Mouse (Mus musculus): ENCODE data around the gene Fam180a. TPM values are rescaled to one million over a fixed set of nuclear protein-coding genes. Genes with fewer than 3 reads are reported as not detected.

Fam180a gene
- polyA plus RNA-seq, 1 experiment = not detected

GRCm38 (mm10) chr6:35273391-35274082 lies 52.4 kb downstream of the Fam180a start:
- Histone ChIP-seq H3K4me1 (ENCODE audit: control insufficient read depth) (peaks cover 18% of the 10 kb centered on the region), H3K4me3 (replicated peaks) (no peak overlapping the region), H3K27me3 (ENCODE audit: control insufficient read depth) (peaks cover 7% of the 10 kb centered on the region), H3K36me3 (ENCODE audit: control insufficient read depth) (peaks cover 2% of the 10 kb centered on the region; the same call in 1 of the 2 replicates), H3K9me3 (ENCODE audit: control insufficient read depth, low read length) (0 out of 2 replicates have a peak, but pooled peaks cover 4% of the 10 kb centered on the region)
- TF ChIP-seq TAL1 (IDR thresholded peaks at IDR 0.05; ENCODE audit: low read length) (no peak), GATA1 (IDR thresholded peaks at IDR 0.05; ENCODE audit: low read length) (no peak)

- H3K27me3 ChIP-seq (ENCODE audit: control insufficient read depth) = peaks cover 7% of the 10 kb centered on the region
- H3K4me1 ChIP-seq (ENCODE audit: control insufficient read depth) = peaks cover 18% of the 10 kb centered on the region
- no peak overlapping the region for H3K4me3 ChIP-seq (replicated peaks)
- H3K36me3 ChIP-seq (ENCODE audit: control insufficient read depth) = peaks cover 3% of the 10 kb centered on the region; the same call in 1 of the 2 replicates
- H3K9me3 ChIP-seq (ENCODE audit: control insufficient read depth, low read length) = 0 out of 2 replicates have a peak, but pooled peaks cover 4% of the 10 kb centered on the region
- TF ChIP-seq GATA1 (IDR thresholded peaks at IDR 0.05; ENCODE audit: low read length) = no peak
- TF ChIP-seq TAL1 (IDR thresholded peaks at IDR 0.05; ENCODE audit: low read length) = no peak
These were observed 53.8 kb downstream of the Fam180a start for GRCm38 (mm10) chr6:35271868-35272765.

GRCm38 (mm10) chr6:35271094-35271855 lies 54.7 kb downstream of the Fam180a start:
- no peak overlapping the region for H3K4me3 ChIP-seq (replicated peaks)
- H3K9me3 ChIP-seq (ENCODE audit: control insufficient read depth, low read length) = 0 out of 2 replicates have a peak, but pooled peaks cover 4% of the 10 kb centered on the region
- peaks cover 11% of the 10 kb centered on the region for H3K36me3 ChIP-seq (ENCODE audit: control insufficient read depth)
- H3K27me3 ChIP-seq (ENCODE audit: control insufficient read depth) = peaks cover 7% of the 10 kb centered on the region
- peaks cover 18% of the 10 kb centered on the region for H3K4me1 ChIP-seq (ENCODE audit: control insufficient read depth)
- no peak for TF ChIP-seq GATA1 (IDR thresholded peaks at IDR 0.05; ENCODE audit: low read length)
- no peak for TF ChIP-seq TAL1 (IDR thresholded peaks at IDR 0.05; ENCODE audit: low read length)

- 0 out of 2 replicates have a peak, but pooled peaks cover 4% of the 10 kb centered on the region for H3K9me3 ChIP-seq (ENCODE audit: control insufficient read depth, low read length)
- no peak overlapping the region for H3K4me3 ChIP-seq (replicated peaks)
- peaks cover 22% of the 10 kb centered on the region for H3K4me1 ChIP-seq (ENCODE audit: control insufficient read depth)
- H3K27me3 ChIP-seq (ENCODE audit: control insufficient read depth) = peaks cover 2% of the 10 kb centered on the region; the same call in 1 of the 2 replicates
- TF ChIP-seq TAL1 (IDR thresholded peaks at IDR 0.05; ENCODE audit: low read length) (no peak), GATA1 (IDR thresholded peaks at IDR 0.05; ENCODE audit: low read length) (no peak)
- H3K36me3 ChIP-seq (ENCODE audit: control insufficient read depth) = peaks cover 27% of the 10 kb centered on the region
These were observed 56.3 kb downstream of the Fam180a start for GRCm38 (mm10) chr6:35269643-35270042.

- Histone ChIP-seq H3K27me3 (ENCODE audit: control insufficient read depth) (peaks cover 1% of the 10 kb centered on the region; the same call in 1 of the 2 replicates), H3K9me3 (ENCODE audit: control insufficient read depth, low read length) (0 out of 2 replicates have a peak, but pooled peaks cover 4% of the 10 kb centered on the region), H3K4me3 (replicated peaks) (no peak overlapping the region), H3K36me3 (ENCODE audit: control insufficient read depth) (peaks cover 36% of the 10 kb centered on the region), H3K4me1 (ENCODE audit: control insufficient read depth) (peaks cover 22% of the 10 kb centered on the region)
- no peak for TF ChIP-seq TAL1 (IDR thresholded peaks at IDR 0.05; ENCODE audit: low read length)
- no peak for TF ChIP-seq GATA1 (IDR thresholded peaks at IDR 0.05; ENCODE audit: low read length)
These were observed 57.2 kb downstream of the Fam180a start for GRCm38 (mm10) chr6:35268711-35269110.

GRCm38 (mm10) chr6:35265580-35266278 lies 60.2 kb downstream of the Fam180a start:
- Histone ChIP-seq H3K36me3 (ENCODE audit: control insufficient read depth) (peaks cover 65% of the 10 kb centered on the region), H3K4me1 (ENCODE audit: control insufficient read depth) (peaks cover 22% of the 10 kb centered on the region), H3K27me3 (ENCODE audit: control insufficient read depth) (no peaks in the 10 kb centered on the region), H3K9me3 (ENCODE audit: control insufficient read depth, low read length) (0 out of 2 replicates have a peak, but pooled peaks cover 4% of the 10 kb centered on the region), H3K4me3 (replicated peaks) (no peak overlapping the region)
- TF ChIP-seq TAL1 (IDR thresholded peaks at IDR 0.05; ENCODE audit: low read length) = no peak
- TF ChIP-seq GATA1 (IDR thresholded peaks at IDR 0.05; ENCODE audit: low read length) = no peak

Other genes starting within 250 kb of the Fam180a start
- gene Cnot4, start 192.4 kb downstream of the Fam180a start, polyA plus RNA-seq (2012) = 0.46 and 0.74 TPM in 2 replicates
- gene Nup205, start 148.7 kb downstream of the Fam180a start, polyA plus RNA-seq (2012) = 0.25 and 0.31 TPM in 2 replicates
- gene Slc13a4, start 18.0 kb downstream of the Fam180a start, polyA plus RNA-seq (2012) = not detected in 2 replicates
- 10.4 and 10.8 TPM in 2 replicates for gene Mtpn, start 213.7 kb upstream of the Fam180a start, polyA plus RNA-seq (2012)